Mouse (Mus musculus): ENCODE measurements around the gene Olfr1242.

GRCm38 (mm10) chr2:89531387-89531786 lies 33.3 kb upstream of the Olfr1242 start, which contains the start of gene Olfr1243:
- TF ChIP-seq POLR2A (IDR thresholded peaks at IDR 0.05; ENCODE audit: insufficient read length, low read depth) (no peak), MAX (IDR thresholded peaks at IDR 0.05; ENCODE audit: low read depth) (no peak)
